Mouse (Mus musculus) hindbrain, embryonic 10.5 days (tissue): ENCODE results near the gene Max. TPM values are rescaled to one million over a fixed set of nuclear protein-coding genes. Genes with fewer than 3 reads are reported as not detected.
A peak's percentile ranks its signal among the peaks of the same experiment; 100 is the strongest.

ENCODE experiments used
- DNase-seq: peaks from one replicate; pipeline ENCODE4 v3.0.0-alpha.2; 2017; ENCODE audit warnings: low spot score
- H3K27ac ChIP-seq: fragments of 300-500 bp; sonication (generic); 2 replicates; pipeline ENCODE4 v1.5.1; 2016; ENCODE audit warnings: mild to moderate bottlenecking, moderate library complexity
- H3K27me3 ChIP-seq: fragments of 300-500 bp; sonication (generic); 2 replicates; pipeline ENCODE4 v1.6.1; 2016; ENCODE audit warnings: mild to moderate bottlenecking; ENCODE audit not compliant: poor library complexity, insufficient read depth, severe bottlenecking
- H3K36me3 ChIP-seq: fragments of 300-500 bp; sonication (generic); 2 replicates; pipeline ENCODE4 v1.6.1; 2016; ENCODE audit warnings: mild to moderate bottlenecking, moderate library complexity
- H3K4me1 ChIP-seq: fragments of 300-500 bp; sonication (generic); replicated peaks from 2 replicates; pipeline ENCODE4 v1.6.1; 2016; ENCODE audit warnings: mild to moderate bottlenecking
- H3K4me3 ChIP-seq: fragments of 300-500 bp; sonication (generic); 2 replicates; pipeline ENCODE4 v1.5.1; 2016; ENCODE audit warnings: mild to moderate bottlenecking, moderate library complexity
- H3K9me3 ChIP-seq: fragments of 300-500 bp; sonication (generic); 2 replicates; pipeline ENCODE4 v1.6.1; 2016; ENCODE audit warnings: mild to moderate bottlenecking, moderate library complexity
- WGBS: fragments of 180-500 bp; shearing (Covaris S2); methylation state at CpG from one replicate; pipeline ENCODE4 v1.1.7; 2016; 5-methylcytosine and 5-hydroxymethylcytosine counted together
- polyA plus RNA-seq: library from polyadenylated mRNA; unstranded; fragments of >200 nt; fragmentation: Nextera tagmentation; extraction: Ambion mirVana; gene quantifications from 2 replicates; pipeline ENCODE4 v1.2.1, GENCODE M21; 2016

Max gene
- 11.4 and 17.1 TPM in 2 replicates for polyA plus RNA-seq

DNA sequence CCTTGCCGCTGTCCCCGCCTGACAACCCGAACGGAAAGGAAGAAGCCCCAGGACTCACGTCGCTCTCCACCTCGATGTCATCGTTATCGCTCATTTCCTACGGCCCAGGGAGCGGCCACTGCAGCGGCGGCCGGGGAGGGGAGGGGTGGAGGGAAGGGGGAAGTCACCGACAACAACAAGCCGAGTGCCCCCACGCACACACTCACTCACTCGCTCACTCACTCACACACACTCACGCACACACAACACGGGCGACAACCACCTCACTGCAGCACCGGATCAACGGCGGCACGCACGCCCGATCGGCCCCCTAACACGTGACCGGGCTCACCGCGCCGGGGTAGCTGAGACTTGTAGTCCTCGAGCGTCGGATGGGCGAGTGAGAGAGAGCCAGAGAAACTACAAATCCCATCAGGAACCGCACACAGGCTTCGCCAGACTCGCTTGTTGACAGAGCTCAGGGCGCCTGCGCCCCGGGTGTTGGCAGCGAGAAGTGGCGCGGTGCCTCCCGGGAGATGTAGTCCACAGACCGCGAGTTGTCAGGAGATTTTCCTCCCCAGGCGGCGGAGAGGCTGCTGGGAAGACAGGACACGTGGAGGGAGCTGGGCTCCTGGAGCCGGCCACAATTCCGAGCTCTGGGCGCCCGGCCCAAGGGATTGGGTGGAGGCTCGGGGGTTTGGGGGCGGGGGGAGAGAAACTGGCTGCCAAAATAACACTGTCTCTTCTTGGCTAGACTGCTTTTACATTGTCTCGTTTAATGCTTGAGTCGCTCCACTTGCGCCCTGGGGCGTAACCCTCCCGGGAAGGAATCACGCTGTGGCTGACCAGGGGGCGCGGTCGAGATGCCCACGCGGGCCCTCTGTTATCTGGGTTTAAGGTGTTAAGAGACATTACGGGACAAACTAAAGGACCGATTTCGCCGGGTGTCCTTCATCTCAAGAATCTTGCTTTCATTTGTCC, at the start of gene Max:
Gene Max (minus strand): TSS at position 270 of the 960 bp plus-strand sequence.
- no peaks in the 10 kb centered on the region for H3K9me3 ChIP-seq
- H3K4me3 ChIP-seq = peak within 1 kb of the TSS; percentile 97
- peak within 1 kb of the TSS; percentile 90 for H3K27ac ChIP-seq
- under 1% methylated on average over 73 of the region's 73 CpGs for WGBS
- no peaks in the 10 kb centered on the region for H3K27me3 ChIP-seq
- peak; percentile 98 for DNase-seq
- H3K4me1 ChIP-seq = peaks cover 38% of the 10 kb centered on the region
- H3K36me3 ChIP-seq = peaks cover 29% of the 10 kb centered on the region

GRCm38 (mm10) chr12:77011092-77011720, 49.2 kb upstream of the Max start:
- Histone ChIP-seq H3K9me3 (no peaks in the 10 kb centered on the region), H3K27ac (no peak overlapping the region), H3K4me3 (no peak overlapping the region), H3K4me1 (0 out of 2 replicates have a peak, but pooled peaks cover 6% of the 10 kb centered on the region), H3K36me3 (no peaks in the 10 kb centered on the region), H3K27me3 (0 out of 2 replicates have a peak, but pooled peaks cover 7% of the 10 kb centered on the region)
- DNase-seq = no peak
- 65% methylated on average over 6 of the region's 6 CpGs for WGBS

GRCm38 (mm10) chr12:77009202-77010030, 47.4 kb upstream of the Max start:
- Histone ChIP-seq H3K27ac (no peak overlapping the region), H3K9me3 (no peaks in the 10 kb centered on the region), H3K27me3 (0 out of 2 replicates have a peak, but pooled peaks cover 7% of the 10 kb centered on the region), H3K4me1 (0 out of 2 replicates have a peak, but pooled peaks cover 6% of the 10 kb centered on the region), H3K36me3 (no peaks in the 10 kb centered on the region), H3K4me3 (no peak overlapping the region)
- WGBS = 71% methylated on average over 20 of the region's 20 CpGs
- DNase-seq = no peak

DNA sequence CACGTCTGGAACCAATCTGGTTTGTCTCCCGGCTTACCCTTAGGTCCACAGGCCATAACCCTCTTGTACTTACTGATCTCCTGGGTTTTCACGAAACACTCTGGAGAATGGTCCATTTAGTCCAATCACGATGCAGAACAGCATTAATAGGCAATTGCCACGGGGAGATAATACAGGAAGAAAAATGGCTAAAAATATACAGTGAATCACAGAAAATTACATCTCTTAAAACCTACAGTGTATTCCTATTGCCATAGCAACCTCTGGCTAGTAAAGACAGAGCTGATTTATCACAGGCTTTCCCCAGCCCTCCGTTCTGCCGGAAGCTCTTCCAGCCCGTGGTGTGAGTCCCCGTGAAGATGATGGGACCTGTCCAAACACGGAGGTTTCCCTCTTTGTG, 42.9 kb upstream of the Max start:
- Histone ChIP-seq H3K4me1 (peaks cover 17% of the 10 kb centered on the region), H3K27me3 (peaks cover 19% of the 10 kb centered on the region; the same call in 1 of the 2 replicates), H3K36me3 (no peaks in the 10 kb centered on the region), H3K27ac (no peak overlapping the region), H3K4me3 (no peak overlapping the region), H3K9me3 (no peaks in the 10 kb centered on the region)
- 66% methylated on average over 10 of the region's 10 CpGs for WGBS
- DNase-seq = no peak

DNA sequence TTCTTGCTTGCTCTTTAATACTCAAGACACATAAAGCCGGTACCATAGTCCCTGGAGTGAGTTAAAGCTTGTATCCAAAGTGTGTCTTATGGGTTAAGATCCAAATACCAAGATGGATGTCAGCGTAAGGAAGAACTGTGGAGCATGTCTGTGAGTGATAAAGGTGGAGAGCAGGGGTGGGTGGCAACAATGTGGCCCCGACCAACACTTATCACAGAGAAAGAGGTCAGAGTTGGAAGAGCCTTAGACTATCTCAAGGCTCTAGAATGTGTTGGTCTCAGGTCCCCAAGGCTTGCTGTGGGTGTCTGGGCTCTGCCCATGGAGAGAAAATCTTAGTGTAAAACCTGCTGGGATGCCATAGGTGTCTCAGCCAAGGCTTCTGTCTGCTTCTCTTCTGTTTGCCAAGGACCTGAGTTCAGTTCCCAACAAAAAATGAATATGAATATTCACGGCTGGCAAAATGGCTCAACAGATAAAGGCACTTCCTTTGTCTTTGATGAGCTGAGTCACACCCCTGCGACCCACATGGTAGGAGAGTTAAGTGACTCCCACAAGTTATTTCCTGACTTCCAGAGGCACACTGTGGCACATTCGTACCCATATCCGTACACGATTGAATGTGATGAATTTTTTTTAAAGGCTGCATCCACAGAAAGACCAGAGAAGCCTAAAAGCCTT, 40.7 kb upstream of the Max start:
- Histone ChIP-seq H3K27ac (no peak overlapping the region), H3K9me3 (no peaks in the 10 kb centered on the region), H3K4me3 (no peak overlapping the region), H3K4me1 (peaks cover 11% of the 10 kb centered on the region), H3K27me3 (peaks cover 22% of the 10 kb centered on the region; the same call in 1 of the 2 replicates), H3K36me3 (no peaks in the 10 kb centered on the region)
- 88% methylated on average over 8 of the region's 8 CpGs for WGBS
- no peak for DNase-seq

DNA sequence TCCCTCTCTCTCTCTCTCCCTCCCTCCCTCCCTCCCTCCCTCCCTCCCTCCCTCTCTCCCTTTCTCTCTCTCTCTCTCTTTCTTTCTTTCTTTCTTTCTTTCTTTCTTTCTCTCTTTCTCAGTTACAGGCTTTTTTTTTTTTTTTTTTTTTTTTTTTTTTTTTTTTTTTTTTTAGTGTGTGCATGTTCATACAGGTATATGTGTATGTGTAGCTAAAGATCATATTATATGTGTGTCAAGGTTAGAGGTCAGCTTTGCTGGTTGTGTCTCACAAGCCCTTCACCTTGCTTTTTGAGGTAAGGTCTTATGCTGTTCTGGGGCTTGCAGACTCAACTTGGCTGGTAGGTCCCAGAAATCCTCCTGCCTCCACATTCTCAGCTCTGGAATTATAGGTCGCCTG, 39.3 kb upstream of the Max start:
- H3K4me1 ChIP-seq = peaks cover 13% of the 10 kb centered on the region
- DNase-seq = no peak
- 63% methylated on average over 1 of the region's 1 CpGs for WGBS

GRCm38 (mm10) chr12:77000705-77001284, 38.8 kb upstream of the Max start:
- Histone ChIP-seq H3K4me1 (peaks cover 13% of the 10 kb centered on the region), H3K27me3 (peaks cover 16% of the 10 kb centered on the region; the same call in 1 of the 2 replicates), H3K4me3 (no peak overlapping the region), H3K36me3 (no peaks in the 10 kb centered on the region), H3K9me3 (no peaks in the 10 kb centered on the region), H3K27ac (no peak overlapping the region)
- 8% methylated on average over 6 of the region's 6 CpGs for WGBS
- DNase-seq = peak; percentile 61

More for the DNA sequence above, 39.3 kb upstream of the Max start:
- no peak overlapping the region for H3K4me3 ChIP-seq
- H3K27me3 ChIP-seq = peaks cover 16% of the 10 kb centered on the region; the same call in 1 of the 2 replicates
- H3K27ac ChIP-seq = no peak overlapping the region
- no peaks in the 10 kb centered on the region for H3K9me3 ChIP-seq
- no peaks in the 10 kb centered on the region for H3K36me3 ChIP-seq

- Histone ChIP-seq H3K4me3 (no peak overlapping the region), H3K36me3 (no peaks in the 10 kb centered on the region), H3K27ac (no peak overlapping the region), H3K27me3 (peaks cover 16% of the 10 kb centered on the region; the same call in 1 of the 2 replicates), H3K4me1 (peaks cover 13% of the 10 kb centered on the region), H3K9me3 (no peaks in the 10 kb centered on the region)
- 23% methylated on average over 4 of the region's 4 CpGs for WGBS
- DNase-seq = peak; percentile 70
Observed at GRCm38 (mm10) chr12:77000096-77000704, 38.2 kb upstream of the Max start.

GRCm38 (mm10) chr12:76994766-76995165, 32.8 kb upstream of the Max start:
- H3K36me3 ChIP-seq = no peaks in the 10 kb centered on the region
- 92% methylated on average over 5 of the region's 5 CpGs for WGBS

GRCm38 (mm10) chr12:76992891-76993529, 31.0 kb upstream of the Max start:
- WGBS = 93% methylated on average over 16 of the region's 16 CpGs
- no peak overlapping the region for H3K4me3 ChIP-seq
- H3K36me3 ChIP-seq = no peaks in the 10 kb centered on the region
- 0 out of 2 replicates have a peak, but pooled peaks cover 2% of the 10 kb centered on the region for H3K4me1 ChIP-seq
- H3K9me3 ChIP-seq = no peaks in the 10 kb centered on the region
- H3K27ac ChIP-seq = no peak overlapping the region
- DNase-seq = no peak
- H3K27me3 ChIP-seq = no peaks in the 10 kb centered on the region

More at GRCm38 (mm10) chr12:76994766-76995165, 32.8 kb upstream of the Max start:
- Histone ChIP-seq H3K4me3 (no peak overlapping the region), H3K27me3 (0 out of 2 replicates have a peak, but pooled peaks cover 4% of the 10 kb centered on the region), H3K27ac (no peak overlapping the region), H3K4me1 (0 out of 2 replicates have a peak, but pooled peaks cover 2% of the 10 kb centered on the region), H3K9me3 (no peaks in the 10 kb centered on the region)
- DNase-seq = no peak
